Mouse (Mus musculus) forebrain, embryonic 11.5 days (tissue): ENCODE measurements around the gene Ugt1a8. TPM values are rescaled to one million over a fixed set of nuclear protein-coding genes. Genes with fewer than 3 reads are reported as not detected.

ENCODE experiments used
- ATAC-seq: fragments of 200-750 bp; cut with Nextera tagmentation; replicated peaks from 2 replicates; pipeline ENCODE4 v1.8.0; 2017; ENCODE audit warnings: moderate TSS enrichment; ENCODE audit not compliant: low FRiP score
- DNase-seq: peaks from one replicate; pipeline ENCODE4 v3.0.0-alpha.2; 2017; ENCODE audit warnings: low spot score
- H3K27ac ChIP-seq: fragments of 300-500 bp; sonication (generic); 2 replicates; pipeline ENCODE4 v1.5.1; 2014; ENCODE audit warnings: low read depth, low read length
- H3K27me3 ChIP-seq: fragments of 300-500 bp; sonication (generic); 2 replicates; pipeline ENCODE4 v1.6.1; 2014; ENCODE audit warnings: mild to moderate bottlenecking, low read length, mixed read lengths; ENCODE audit not compliant: control insufficient read depth, insufficient read depth
- H3K36me3 ChIP-seq: fragments of 300-500 bp; sonication (generic); 2 replicates; pipeline ENCODE4 v1.6.1; 2014; ENCODE audit warnings: mild to moderate bottlenecking, low read length, moderate library complexity, mixed read lengths; ENCODE audit not compliant: control insufficient read depth, insufficient read depth
- H3K4me1 ChIP-seq: fragments of 300-500 bp; sonication (generic); replicated peaks from 2 replicates; pipeline ENCODE4 v1.6.1; 2014; ENCODE audit warnings: low read length, mixed read lengths; ENCODE audit not compliant: control insufficient read depth, insufficient read depth
- H3K4me2 ChIP-seq: fragments of 300-500 bp; sonication (generic); 2 replicates; pipeline ENCODE4 v1.6.1; 2014; ENCODE audit warnings: low read depth, mild to moderate bottlenecking, low read length, moderate library complexity, mixed read lengths; ENCODE audit not compliant: severe bottlenecking
- H3K4me3 ChIP-seq: fragments of 300-500 bp; sonication (generic); 2 replicates; pipeline ENCODE4 v1.5.1; 2014; ENCODE audit warnings: low read depth, low read length
- H3K9ac ChIP-seq: fragments of 300-500 bp; sonication (generic); 2 replicates; pipeline ENCODE4 v1.6.1; 2014; ENCODE audit warnings: low read length
- H3K9me3 ChIP-seq: fragments of 300-500 bp; sonication (generic); 2 replicates; pipeline ENCODE4 v1.6.1; 2016; ENCODE audit warnings: low read length, mixed read lengths; ENCODE audit not compliant: control insufficient read depth
- WGBS: fragments of 180-500 bp; shearing (Covaris S2); extraction: QIAGEN DNeasy Blood & Tissue Kit; methylation state at CpG from one replicate; pipeline ENCODE4 v1.1.7; 2014; 5-methylcytosine and 5-hydroxymethylcytosine counted together
- polyA plus RNA-seq: library from polyadenylated mRNA; unstranded; fragments of >200 nt; fragmentation: Nextera tagmentation; extraction: Ambion mirVana; gene quantifications from 2 replicates; pipeline ENCODE4 v1.2.1, GENCODE M21; 2014

Ugt1a8 gene
- polyA plus RNA-seq, 1 experiment from 2014 or later = not detected

GRCm38 (mm10) chr1:88262255-88262654 is 174.6 kb downstream of the Ugt1a8 start:
- no peaks in the 10 kb centered on the region for H3K4me1 ChIP-seq
- no peak overlapping the region for H3K4me3 ChIP-seq
- H3K36me3 ChIP-seq = peaks cover 69% of the 10 kb centered on the region
- WGBS = 89% methylated on average over 4 of the region's 4 CpGs
- H3K4me2 ChIP-seq = no peak overlapping the region
- no peak overlapping the region for H3K27ac ChIP-seq
- peaks cover 25% of the 10 kb centered on the region for H3K9me3 ChIP-seq
- ATAC-seq (no peak), DNase-seq (no peak)
- no peaks in the 10 kb centered on the region for H3K27me3 ChIP-seq
- H3K9ac ChIP-seq = no peak overlapping the region

- Histone ChIP-seq H3K27ac (no peak overlapping the region), H3K4me3 (no peak overlapping the region), H3K4me1 (no peaks in the 10 kb centered on the region), H3K27me3 (no peaks in the 10 kb centered on the region), H3K9me3 (peaks cover 18% of the 10 kb centered on the region), H3K36me3 (peaks cover 76% of the 10 kb centered on the region), H3K4me2 (no peak overlapping the region), H3K9ac (no peak overlapping the region)
- no peak for DNase-seq
- WGBS = 79% methylated on average over 6 of the region's 6 CpGs
- ATAC-seq = no peak
Measured at GRCm38 (mm10) chr1:88262961-88263360, 175.3 kb downstream of the Ugt1a8 start.

GRCm38 (mm10) chr1:88263778-88264177 is 176.2 kb downstream of the Ugt1a8 start:
- no peak for DNase-seq
- Histone ChIP-seq H3K9me3 (peaks cover 15% of the 10 kb centered on the region), H3K4me2 (no peak overlapping the region), H3K36me3 (peaks cover 84% of the 10 kb centered on the region), H3K4me3 (no peak overlapping the region), H3K27me3 (no peaks in the 10 kb centered on the region), H3K27ac (no peak overlapping the region), H3K9ac (no peak overlapping the region), H3K4me1 (no peaks in the 10 kb centered on the region)
- no peak for ATAC-seq
- WGBS = 90% methylated on average over 5 of the region's 5 CpGs

- Histone ChIP-seq H3K4me1 (no peaks in the 10 kb centered on the region), H3K9me3 (peaks cover 12% of the 10 kb centered on the region), H3K27ac (no peak overlapping the region), H3K4me2 (no peak overlapping the region), H3K4me3 (no peak overlapping the region), H3K36me3 (peaks cover 90% of the 10 kb centered on the region), H3K27me3 (no peaks in the 10 kb centered on the region), H3K9ac (no peak overlapping the region)
- no peak for ATAC-seq
- DNase-seq = no peak
- 89% methylated on average over 7 of the region's 7 CpGs for WGBS
Measured at GRCm38 (mm10) chr1:88264237-88264868, 176.7 kb downstream of the Ugt1a8 start.

GRCm38 (mm10) chr1:88264869-88265240 is 177.2 kb downstream of the Ugt1a8 start:
- Histone ChIP-seq H3K9ac (no peak overlapping the region), H3K36me3 (peaks cover 92% of the 10 kb centered on the region), H3K4me1 (no peaks in the 10 kb centered on the region), H3K4me2 (no peak overlapping the region), H3K4me3 (no peak overlapping the region), H3K27me3 (no peaks in the 10 kb centered on the region), H3K27ac (no peak overlapping the region), H3K9me3 (peaks cover 12% of the 10 kb centered on the region)
- DNase-seq = no peak
- no peak for ATAC-seq
- 79% methylated on average over 4 of the region's 4 CpGs for WGBS

- Histone ChIP-seq H3K27me3 (no peaks in the 10 kb centered on the region), H3K27ac (no peak overlapping the region), H3K4me1 (no peaks in the 10 kb centered on the region), H3K4me2 (no peak overlapping the region), H3K36me3 (peaks cover 89% of the 10 kb centered on the region), H3K9ac (no peak overlapping the region), H3K9me3 (peaks cover 3% of the 10 kb centered on the region; the same call in 1 of the 2 replicates), H3K4me3 (no peak overlapping the region)
- WGBS = 90% methylated on average over 13 of the region's 13 CpGs
- no peak for ATAC-seq
- no peak for DNase-seq
Measured at GRCm38 (mm10) chr1:88266123-88266522, 178.5 kb downstream of the Ugt1a8 start.

GRCm38 (mm10) chr1:88267489-88267888 is 179.9 kb downstream of the Ugt1a8 start:
- DNase-seq = no peak
- Histone ChIP-seq H3K4me1 (no peaks in the 10 kb centered on the region), H3K27me3 (no peaks in the 10 kb centered on the region), H3K9me3 (peaks cover 3% of the 10 kb centered on the region; the same call in 1 of the 2 replicates), H3K27ac (no peak overlapping the region), H3K36me3 (peaks cover 86% of the 10 kb centered on the region), H3K4me3 (no peak overlapping the region), H3K4me2 (no peak overlapping the region), H3K9ac (no peak overlapping the region)
- 0 out of 2 replicates have a peak, but pooled peaks have one; percentile 1 for ATAC-seq
- 94% methylated on average over 6 of the region's 6 CpGs for WGBS

- no peak for ATAC-seq
- H3K4me2 ChIP-seq = no peak overlapping the region
- H3K4me3 ChIP-seq = no peak overlapping the region
- H3K9me3 ChIP-seq = peaks cover 3% of the 10 kb centered on the region; the same call in 1 of the 2 replicates
- no peak overlapping the region for H3K9ac ChIP-seq
- DNase-seq = no peak
- peaks cover 84% of the 10 kb centered on the region for H3K36me3 ChIP-seq
- 84% methylated on average over 6 of the region's 6 CpGs for WGBS
- no peaks in the 10 kb centered on the region for H3K27me3 ChIP-seq
- H3K4me1 ChIP-seq = no peaks in the 10 kb centered on the region
- no peak overlapping the region for H3K27ac ChIP-seq
Measured at GRCm38 (mm10) chr1:88268070-88268469, 180.5 kb downstream of the Ugt1a8 start.
